Mouse (Mus musculus): ENCODE results near the gene Sec31a. TPM values are rescaled to one million over a fixed set of nuclear protein-coding genes. Genes with fewer than 3 reads are reported as not detected.

Gene Sec31a
- polyA plus RNA-seq, 1 experiment from 2014 or later, result 127 TPM

DNA sequence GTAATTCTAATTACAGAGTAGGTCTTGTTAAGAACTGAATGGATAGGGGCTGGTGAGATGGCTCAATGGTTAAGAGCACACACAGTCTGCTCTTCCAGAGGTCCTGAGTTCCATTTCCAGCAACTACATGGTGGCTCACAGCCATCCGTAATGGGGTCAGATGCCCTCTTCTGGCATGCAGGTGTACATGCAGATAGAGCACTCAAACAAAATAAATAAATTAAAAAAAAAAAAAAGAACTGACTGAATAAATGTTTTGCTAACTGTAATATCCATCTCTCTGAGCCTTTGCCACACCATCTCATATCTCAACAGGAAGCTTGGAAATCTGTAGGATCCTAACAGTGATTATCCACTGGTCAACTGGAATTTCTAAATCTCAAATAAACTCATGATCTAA, 45.1 kb downstream of the Sec31a start:
- H3K4me1 ChIP-seq (replicated peaks), result peaks cover 11% of the 10 kb centered on the region
- WGBS, result 41% methylated on average over 1 of the region's 1 CpGs
- no peak for ATAC-seq (replicated peaks; ENCODE audit: insufficient number of reproducible peaks, insufficient read depth, low FRiP score, low read depth)

GRCm38 (mm10) chr5:100369825-100370459, 46.1 kb downstream of the Sec31a start:
- peak; percentile 78 for ATAC-seq (replicated peaks; ENCODE audit: insufficient number of reproducible peaks, insufficient read depth, low FRiP score, low read depth)
- Histone ChIP-seq H3K27ac (peak overlapping the region; percentile 88), H3K27me3 (no peaks in the 10 kb centered on the region), H3K4me2 (peak overlapping the region; percentile 18; the same call in 1 of the 2 replicates), H3K4me1 (replicated peaks) (peaks cover 11% of the 10 kb centered on the region), H3K9ac (no peak overlapping the region), H3K36me3 (peaks cover 70% of the 10 kb centered on the region), H3K4me3 (no peak overlapping the region), H3K9me3 (replicated peaks) (no peaks in the 10 kb centered on the region)
- 55% methylated on average over 11 of the region's 11 CpGs for WGBS

More for the DNA sequence above, 45.1 kb downstream of the Sec31a start:
- H3K4me2 ChIP-seq, result no peak overlapping the region
- peak overlapping the region; percentile 88; the same call in 1 of the 2 replicates for H3K27ac ChIP-seq
- no peaks in the 10 kb centered on the region for H3K27me3 ChIP-seq
- H3K9ac ChIP-seq, result no peak overlapping the region
- H3K9me3 ChIP-seq (replicated peaks), result no peaks in the 10 kb centered on the region
- no peak overlapping the region for H3K4me3 ChIP-seq
- peaks cover 70% of the 10 kb centered on the region for H3K36me3 ChIP-seq

GRCm38 (mm10) chr5:100369093-100369492, 46.9 kb downstream of the Sec31a start:
- no peak for ATAC-seq (replicated peaks; ENCODE audit: insufficient number of reproducible peaks, insufficient read depth, low FRiP score, low read depth)
- Histone ChIP-seq H3K9ac (no peak overlapping the region), H3K36me3 (peaks cover 71% of the 10 kb centered on the region), H3K27ac (no peak overlapping the region), H3K4me3 (no peak overlapping the region), H3K4me2 (no peak overlapping the region), H3K9me3 (replicated peaks) (no peaks in the 10 kb centered on the region), H3K4me1 (replicated peaks) (peaks cover 11% of the 10 kb centered on the region), H3K27me3 (no peaks in the 10 kb centered on the region)
- 91% methylated on average over 6 of the region's 6 CpGs for WGBS

- H3K27me3 ChIP-seq, result no peaks in the 10 kb centered on the region
- H3K4me1 ChIP-seq (replicated peaks), result peaks cover 11% of the 10 kb centered on the region
- H3K4me2 ChIP-seq, result no peak overlapping the region
- peaks cover 74% of the 10 kb centered on the region for H3K36me3 ChIP-seq
- 75% methylated on average over 5 of the region's 5 CpGs for WGBS
- H3K27ac ChIP-seq, result no peak overlapping the region
- ATAC-seq (replicated peaks; ENCODE audit: insufficient number of reproducible peaks, insufficient read depth, low FRiP score, low read depth), result no peak
- H3K4me3 ChIP-seq, result no peak overlapping the region
- no peak overlapping the region for H3K9ac ChIP-seq
- H3K9me3 ChIP-seq (replicated peaks), result no peaks in the 10 kb centered on the region
Observed at GRCm38 (mm10) chr5:100368527-100368926, 47.5 kb downstream of the Sec31a start.

DNA sequence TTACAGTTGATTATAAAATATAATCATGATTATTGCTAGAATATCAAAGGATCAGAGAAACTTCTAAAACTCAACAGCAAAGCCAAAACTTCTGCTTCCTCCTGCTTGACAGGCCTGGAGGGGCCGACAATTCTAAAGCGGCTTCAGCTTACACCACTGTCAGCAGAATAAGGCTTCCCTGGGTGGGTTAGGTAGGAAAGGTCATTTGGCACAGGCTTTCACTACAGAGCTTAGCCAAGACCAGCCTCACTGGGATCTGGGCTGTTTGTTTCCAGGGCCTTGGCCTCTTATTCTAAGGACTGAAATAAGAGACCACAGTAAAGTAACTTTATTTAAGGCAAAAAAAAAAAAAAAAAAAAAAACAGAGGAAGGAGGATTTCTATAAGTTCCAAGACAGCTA, 49.0 kb downstream of the Sec31a start:
- Histone ChIP-seq H3K4me3 (no peak overlapping the region), H3K9ac (no peak overlapping the region), H3K4me2 (no peak overlapping the region), H3K36me3 (peaks cover 78% of the 10 kb centered on the region), H3K27ac (no peak overlapping the region), H3K9me3 (replicated peaks) (no peaks in the 10 kb centered on the region), H3K27me3 (no peaks in the 10 kb centered on the region), H3K4me1 (replicated peaks) (peaks cover 11% of the 10 kb centered on the region)
- no peak for ATAC-seq (replicated peaks; ENCODE audit: insufficient number of reproducible peaks, insufficient read depth, low FRiP score, low read depth)
- 81% methylated on average over 2 of the region's 2 CpGs for WGBS

DNA sequence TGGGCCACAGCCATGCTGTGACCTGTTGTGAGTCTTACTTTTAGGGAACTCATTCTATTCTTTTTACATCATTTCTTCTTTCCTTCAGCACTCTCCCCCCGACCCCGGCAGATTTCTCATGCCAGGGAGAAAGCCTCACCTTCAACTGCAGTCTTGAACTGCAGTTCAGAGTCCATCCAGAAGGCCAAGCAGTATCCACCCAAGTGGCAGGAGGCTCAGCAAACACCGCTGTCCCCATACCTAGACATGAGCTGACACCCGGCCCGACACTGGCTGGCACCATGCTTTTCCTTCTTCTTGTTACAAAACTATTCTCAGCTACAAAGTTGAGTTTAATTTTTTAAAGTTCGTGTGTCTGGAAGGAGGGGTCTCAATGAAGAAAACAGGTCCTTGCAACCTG, 55.7 kb downstream of the Sec31a start:
- H3K9me3 ChIP-seq (replicated peaks), result no peaks in the 10 kb centered on the region
- peaks cover 52% of the 10 kb centered on the region for H3K36me3 ChIP-seq
- whole genome bisulfite sequencing, result 88% methylated on average over 6 of the region's 6 CpGs
- H3K4me3 ChIP-seq, result no peak overlapping the region
- H3K9ac ChIP-seq, result no peak overlapping the region
- H3K27me3 ChIP-seq, result no peaks in the 10 kb centered on the region
- no peak overlapping the region for H3K27ac ChIP-seq
- peaks cover 6% of the 10 kb centered on the region for H3K4me1 ChIP-seq (replicated peaks)
- no peak overlapping the region for H3K4me2 ChIP-seq
- no peak for ATAC-seq (replicated peaks; ENCODE audit: insufficient number of reproducible peaks, insufficient read depth, low FRiP score, low read depth)

DNA sequence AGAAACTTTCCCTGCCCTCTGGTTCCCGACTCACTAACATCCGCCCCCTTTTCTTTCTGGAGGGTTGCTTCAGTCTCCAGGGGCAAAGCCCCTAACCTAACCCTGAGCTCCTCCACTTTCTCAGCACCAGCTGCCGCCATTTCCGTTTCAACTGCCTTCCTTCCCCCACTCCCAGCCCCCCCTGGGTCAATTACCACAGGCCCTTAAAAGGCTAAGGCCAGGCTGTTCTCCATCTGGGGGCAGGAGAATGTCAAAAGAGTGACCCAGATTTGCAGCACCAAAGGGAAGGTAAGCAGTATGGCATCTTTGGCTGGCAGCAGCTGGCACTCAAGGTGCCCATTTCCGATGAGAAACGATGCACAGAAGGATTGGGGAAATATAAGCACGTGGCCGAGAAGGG, 57.7 kb downstream of the Sec31a start:
- no peaks in the 10 kb centered on the region for H3K9me3 ChIP-seq (replicated peaks)
- no peaks in the 10 kb centered on the region for H3K27me3 ChIP-seq
- H3K4me3 ChIP-seq, result no peak overlapping the region
- H3K36me3 ChIP-seq, result peaks cover 32% of the 10 kb centered on the region
- ATAC-seq (replicated peaks; ENCODE audit: insufficient number of reproducible peaks, insufficient read depth, low FRiP score, low read depth), result no peak
- no peak overlapping the region for H3K9ac ChIP-seq
- WGBS, result 48% methylated on average over 8 of the region's 8 CpGs
- peaks cover 20% of the 10 kb centered on the region for H3K4me1 ChIP-seq (replicated peaks)
- no peak overlapping the region for H3K4me2 ChIP-seq
- H3K27ac ChIP-seq, result no peak overlapping the region

DNA sequence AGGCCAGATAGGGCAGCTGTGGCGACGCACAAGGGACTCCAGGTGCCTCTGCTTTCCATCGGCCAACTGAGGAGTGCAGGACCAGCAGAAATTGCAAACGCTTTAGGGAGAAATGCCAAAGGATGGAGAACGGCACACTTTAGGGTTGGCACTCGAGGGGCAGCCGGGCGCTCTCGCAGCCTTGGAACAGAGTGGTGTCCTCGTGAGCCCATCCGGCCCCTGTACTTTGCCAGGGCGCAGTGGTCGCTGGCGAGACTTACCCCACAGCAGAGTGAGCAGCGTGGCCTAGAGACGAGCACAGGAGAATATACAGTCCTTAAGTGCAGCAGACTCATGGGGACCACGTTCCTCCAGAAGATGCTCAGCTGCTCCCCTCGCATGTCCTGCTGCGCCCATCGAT, 61.4 kb downstream of the Sec31a start:
- Histone ChIP-seq H3K27ac (peak overlapping the region; percentile 96; the same call in 1 of the 2 replicates), H3K4me3 (no peak overlapping the region), H3K9ac (no peak overlapping the region), H3K4me1 (replicated peaks) (peaks cover 34% of the 10 kb centered on the region), H3K36me3 (no peaks in the 10 kb centered on the region), H3K9me3 (replicated peaks) (no peaks in the 10 kb centered on the region), H3K27me3 (no peaks in the 10 kb centered on the region), H3K4me2 (no peak overlapping the region)
- ATAC-seq (replicated peaks; ENCODE audit: insufficient number of reproducible peaks, insufficient read depth, low FRiP score, low read depth), result no peak
- 94% methylated on average over 20 of the region's 20 CpGs for WGBS

DNA sequence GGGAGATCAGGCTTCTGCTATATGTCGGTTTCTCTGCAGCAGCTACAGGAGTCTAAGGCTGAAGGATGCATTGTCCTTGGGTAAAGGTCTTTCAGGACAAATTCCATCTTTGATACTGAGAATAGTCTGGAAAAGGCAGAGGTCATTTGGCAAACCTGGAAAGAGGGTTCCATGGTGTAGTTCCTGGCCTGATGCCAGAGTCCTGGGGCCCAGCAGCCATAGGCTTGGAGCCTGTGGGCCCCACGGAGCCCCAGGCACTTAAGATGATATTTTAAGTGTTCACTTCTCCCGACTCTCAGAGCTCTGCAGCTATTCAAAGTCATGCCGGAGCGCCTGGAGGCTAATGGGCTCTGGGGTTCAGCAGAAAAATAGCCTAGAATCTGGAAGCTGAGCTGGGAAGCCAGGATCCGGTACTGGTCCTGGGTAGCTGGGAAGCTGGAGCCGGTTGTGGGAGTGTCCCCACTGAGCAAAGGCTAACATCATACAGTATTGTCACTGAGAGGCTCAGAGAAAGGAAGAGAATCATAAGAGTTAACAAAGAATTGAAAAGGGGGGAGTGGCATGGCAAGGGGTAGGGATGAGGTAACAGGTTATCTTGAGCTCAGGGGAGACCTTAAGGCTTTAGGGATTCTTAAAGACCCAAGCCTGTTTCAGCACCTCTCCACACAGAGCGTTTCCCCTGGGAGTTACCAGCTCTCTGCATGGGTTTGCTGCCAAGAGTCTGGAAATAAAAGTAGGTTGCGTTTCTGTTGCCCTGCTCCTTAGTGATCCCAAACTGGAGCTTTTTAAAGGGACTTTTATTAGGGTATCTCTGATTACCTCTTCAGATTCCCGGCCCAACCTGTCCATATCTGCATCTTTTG, 62.8 kb downstream of the Sec31a start:
- Histone ChIP-seq H3K4me2 (peak overlapping the region; percentile 44), H3K27ac (peak overlapping the region; percentile 96), H3K4me1 (replicated peaks) (peaks cover 37% of the 10 kb centered on the region), H3K9ac (peak overlapping the region; percentile 29), H3K9me3 (replicated peaks) (no peaks in the 10 kb centered on the region), H3K27me3 (no peaks in the 10 kb centered on the region), H3K36me3 (no peaks in the 10 kb centered on the region), H3K4me3 (0 out of 2 replicates have a peak overlapping the region, but pooled peaks have one; percentile 1)
- ATAC-seq (replicated peaks; ENCODE audit: insufficient number of reproducible peaks, insufficient read depth, low FRiP score, low read depth), result peak; percentile 78; the same call in 1 of the 2 replicates
- 21% methylated on average over 10 of the region's 10 CpGs for WGBS

DNA sequence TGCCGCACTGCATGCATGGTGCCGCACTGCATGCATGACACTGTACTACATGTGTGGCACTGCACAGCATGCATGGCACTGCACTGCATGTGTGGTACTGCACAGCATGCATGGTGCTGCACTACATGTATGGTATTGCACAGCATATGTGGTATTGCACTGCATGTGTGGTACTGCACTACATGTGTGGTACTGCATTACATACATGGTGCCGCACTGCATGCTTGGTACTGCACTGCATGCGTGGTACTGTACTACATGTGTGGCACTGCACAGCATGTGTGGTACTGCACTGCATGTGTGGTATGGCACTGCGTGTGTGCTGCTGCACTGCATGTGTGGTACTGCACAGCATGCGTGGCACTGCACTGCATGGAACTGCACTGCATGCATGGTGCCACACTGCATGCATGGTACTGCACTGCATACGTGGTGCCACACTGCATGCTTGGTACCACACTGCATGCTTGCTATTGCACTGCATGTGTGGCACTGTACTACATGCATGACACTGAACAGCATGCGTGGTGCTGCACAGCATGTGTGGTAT, 65.1 kb downstream of the Sec31a start:
- Histone ChIP-seq H3K9me3 (replicated peaks) (no peaks in the 10 kb centered on the region), H3K27me3 (no peaks in the 10 kb centered on the region), H3K27ac (no peak overlapping the region), H3K4me3 (no peak overlapping the region), H3K4me1 (replicated peaks) (peaks cover 39% of the 10 kb centered on the region), H3K9ac (no peak overlapping the region), H3K36me3 (no peaks in the 10 kb centered on the region), H3K4me2 (no peak overlapping the region)
- WGBS, result 98% methylated on average over 8 of the region's 8 CpGs
- ATAC-seq (replicated peaks; ENCODE audit: insufficient number of reproducible peaks, insufficient read depth, low FRiP score, low read depth), result no peak; the same call in 1 of the 2 replicates

Measured in heart, embryonic 15.5 days (tissue).